ENCODE assay signal across 23 mouse cellular contexts in the genomic region with DNA sequence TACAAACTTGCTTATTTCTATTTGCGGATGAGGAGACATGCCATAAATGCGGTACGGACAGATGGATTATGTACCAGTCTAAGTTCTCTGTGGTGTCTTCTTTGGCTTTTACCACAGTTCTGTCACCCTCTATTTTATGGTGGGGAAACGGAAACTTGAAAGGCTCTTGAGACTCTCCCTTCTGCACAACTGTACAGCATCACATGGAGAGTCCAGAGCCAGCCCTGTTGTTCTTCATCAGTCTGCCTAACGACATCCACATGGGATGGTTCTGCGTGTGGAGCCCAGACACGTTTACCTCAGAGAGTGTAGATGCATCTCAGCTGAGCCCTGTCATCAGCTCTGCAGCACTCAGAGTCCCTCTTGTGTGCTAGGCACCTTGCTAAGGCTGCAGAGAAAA. TPM values are rescaled to one million over a fixed set of nuclear protein-coding genes. Genes with fewer than 3 reads are reported as not detected.
"Had no signal": no experiment of that assay in that cellular context is flagged by ENCODE, and none has a peak within 500 bp of the region (broad histone marks: within the 10 kb centered on the region; RNA-seq: fewer than 3 reads in every experiment).

No protein-coding gene starts in this region.

- H3K27me3 ChIP-seq: kidney, embryonic 15.5 days; limb, embryonic 12.5 days; liver, embryonic 12.5 days; liver, embryonic 15.5 days; midbrain, embryonic 12.5 days; midbrain, embryonic 15.5 days; neural tube, embryonic 12.5 days; neural tube, embryonic 15.5 days had no signal

- H3K9me3 ChIP-seq: kidney, embryonic 15.5 days; limb, embryonic 12.5 days; liver, embryonic 12.5 days; liver, embryonic 15.5 days; midbrain, embryonic 12.5 days; midbrain, embryonic 15.5 days; neural tube, embryonic 12.5 days; neural tube, embryonic 15.5 days had no signal

- ATAC-seq: intestine, postnatal 0 days; liver, embryonic 12.5 days; lung, postnatal 0 days; midbrain, embryonic 15.5 days had no signal

- H3K36me3 ChIP-seq: kidney, embryonic 15.5 days; limb, embryonic 12.5 days; liver, embryonic 12.5 days; liver, embryonic 15.5 days; midbrain, embryonic 12.5 days; midbrain, embryonic 15.5 days; neural tube, embryonic 12.5 days; neural tube, embryonic 15.5 days had no signal

- H3K9ac ChIP-seq: kidney, embryonic 15.5 days; limb, embryonic 12.5 days; liver, embryonic 12.5 days; liver, embryonic 15.5 days; midbrain, embryonic 12.5 days; midbrain, embryonic 15.5 days; neural tube, embryonic 12.5 days; neural tube, embryonic 15.5 days had no signal

- H3K4me1 ChIP-seq: kidney, embryonic 15.5 days; limb, embryonic 12.5 days; liver, embryonic 12.5 days; liver, embryonic 15.5 days; midbrain, embryonic 12.5 days; midbrain, embryonic 15.5 days; neural tube, embryonic 12.5 days; neural tube, embryonic 15.5 days had no signal

- DNase-seq: kidney, adult 2 months; kidney, postnatal 14 days; layer of hippocampus, postnatal 36 days; liver; right cerebral cortex, adult 18-20 months; right cerebral cortex, postnatal 25 days; spleen, adult 18-20 months; thymus, adult 2 months; thymus, postnatal 14 days; thymus, postnatal 4 days had no signal

- H3K27ac ChIP-seq: kidney, embryonic 15.5 days; left cerebral cortex, adult 2 months; limb, embryonic 12.5 days; liver, embryonic 12.5 days; liver, embryonic 15.5 days; macrophage; midbrain, embryonic 12.5 days; midbrain, embryonic 15.5 days; neural tube, embryonic 12.5 days; neural tube, embryonic 15.5 days had no signal

- H3K4me3 ChIP-seq: kidney, embryonic 15.5 days; left cerebral cortex, adult 2 months; limb, embryonic 12.5 days; liver, embryonic 12.5 days; liver, embryonic 15.5 days; midbrain, embryonic 12.5 days; midbrain, embryonic 15.5 days; neural tube, embryonic 12.5 days; neural tube, embryonic 15.5 days had no signal

- H3K4me2 ChIP-seq: kidney, embryonic 15.5 days; limb, embryonic 12.5 days; liver, embryonic 12.5 days; liver, embryonic 15.5 days; midbrain, embryonic 12.5 days; midbrain, embryonic 15.5 days; neural tube, embryonic 12.5 days; neural tube, embryonic 15.5 days had no signal

RNA-seq across cellular contexts. Expression of a gene that starts 30.3 kb away (rescaled TPM):
- total RNA-seq: megakaryocyte, adult 5-6 weeks had no signal
- polyA plus RNA-seq: macrophage had no signal
